Mouse (Mus musculus) ES-Bruce4 (cell line): ENCODE data around the gene Cpsf3. TPM values are rescaled to one million over a fixed set of nuclear protein-coding genes. Genes with fewer than 3 reads are reported as not detected.

Experiments used
- H3K27ac ChIP-seq: 2 replicates; pipeline ENCODE4 v1.5.1; 2012; ENCODE audit warnings: low read length, inconsistent platforms; ENCODE audit not compliant: insufficient read depth
- H3K27me3 ChIP-seq: 2 replicates; pipeline ENCODE4 v1.6.1; 2012; ENCODE audit warnings: mild to moderate bottlenecking, low read length, inconsistent platforms; ENCODE audit not compliant: control insufficient read depth, poor library complexity, insufficient read depth, severe bottlenecking
- H3K36me3 ChIP-seq: 2 replicates; pipeline ENCODE4 v1.6.1; 2012; ENCODE audit warnings: inconsistent platforms, mild to moderate bottlenecking, low read length, moderate library complexity; ENCODE audit not compliant: control insufficient read depth, poor library complexity, insufficient read depth, severe bottlenecking
- H3K4me1 ChIP-seq: one replicate; pipeline ENCODE4 v1.8.1; 2011; ENCODE audit warnings: low read length; ENCODE audit not compliant: control insufficient read depth, insufficient read depth
- H3K4me3 ChIP-seq: 2 replicates; pipeline ENCODE4 v1.5.1; 2011; ENCODE audit warnings: low read depth, mild to moderate bottlenecking, low read length
- H3K9ac ChIP-seq: 2 replicates; pipeline ENCODE4 v1.6.1; 2012; ENCODE audit warnings: low read depth, mild to moderate bottlenecking, inconsistent platforms; ENCODE audit not compliant: poor library complexity, severe bottlenecking
- H3K9me3 ChIP-seq: replicated peaks from 2 replicates; pipeline ENCODE4 v1.6.1; 2012; ENCODE audit warnings: mild to moderate bottlenecking, low read length, inconsistent platforms; ENCODE audit not compliant: control insufficient read depth, poor library complexity, insufficient read depth, severe bottlenecking
- CTCF ChIP-seq: IDR thresholded peaks from one replicate; pipeline ENCODE4 v1.8.1; 2011; ENCODE audit warnings: low read depth, low read length
- EP300 ChIP-seq: IDR thresholded peaks from 2 replicates; pipeline ENCODE4 v1.6.1; 2011; ENCODE audit warnings: low read depth, low read length; ENCODE audit not compliant: insufficient read depth
- POLR2A ChIP-seq: IDR thresholded peaks from one replicate; pipeline ENCODE4 v1.8.1; 2011; ENCODE audit warnings: low read length; ENCODE audit not compliant: insufficient read depth
- polyA plus RNA-seq: library from polyadenylated mRNA; stranded (reverse); fragments of >200 nt; gene quantifications from 2 replicates; pipeline ENCODE4 v1.2.4, GENCODE M21; 2011; ENCODE audit warnings: low read depth; ENCODE audit not compliant: missing spikeins, insufficient read depth, insufficient read length

Gene Cpsf3
- polyA plus RNA-seq, 1 experiment = 123 TPM

DNA sequence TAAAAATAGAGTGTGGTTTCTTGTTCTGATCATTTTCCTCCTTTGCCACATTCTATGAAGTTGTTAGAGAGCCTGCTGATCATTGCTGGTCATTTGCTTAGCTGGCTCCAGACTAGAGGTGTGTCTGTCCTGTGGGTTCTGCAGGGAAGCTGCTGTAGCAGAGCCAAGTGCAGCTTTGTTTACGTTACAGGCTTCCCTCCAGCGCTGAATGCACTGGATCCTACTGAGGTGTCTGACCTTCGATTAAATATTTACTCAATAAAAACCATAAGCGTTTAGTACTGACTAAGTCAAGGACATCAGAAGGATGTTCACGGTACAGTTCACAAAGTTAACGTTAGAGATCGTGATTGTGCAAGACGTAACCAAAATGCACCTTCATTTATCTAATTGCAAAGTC, 16.7 kb downstream of the Cpsf3 start:
- Histone ChIP-seq H3K4me3 (no peak overlapping the region), H3K27ac (no peak overlapping the region), H3K4me1 (no peaks in the 10 kb centered on the region), H3K36me3 (peaks cover 44% of the 10 kb centered on the region), H3K9me3 (no peaks in the 10 kb centered on the region), H3K9ac (no peak overlapping the region), H3K27me3 (no peaks in the 10 kb centered on the region)
- TF ChIP-seq CTCF (no peak), EP300 (no peak), POLR2A (no peak)

DNA sequence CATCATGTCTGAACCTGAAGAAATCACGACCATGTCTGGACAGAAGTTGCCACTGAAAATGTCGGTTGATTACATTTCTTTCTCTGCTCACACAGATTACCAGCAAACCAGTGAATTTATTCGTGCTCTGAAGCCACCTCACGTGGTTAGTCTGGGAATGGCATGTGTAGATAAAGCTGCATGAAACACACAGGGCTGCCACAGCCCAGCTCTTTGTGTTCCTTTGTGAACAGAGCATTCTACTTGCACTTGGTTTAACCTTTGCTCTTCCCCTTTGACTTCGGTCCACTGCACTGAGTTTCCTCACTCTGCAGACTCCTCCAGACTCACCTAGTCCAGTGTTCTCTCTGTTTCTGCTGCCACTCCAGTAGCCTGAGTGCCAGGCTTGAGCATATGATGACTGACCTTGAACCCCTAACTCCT, 17.2 kb downstream of the Cpsf3 start:
- Histone ChIP-seq H3K9me3 (no peaks in the 10 kb centered on the region), H3K4me3 (no peak overlapping the region), H3K27me3 (no peaks in the 10 kb centered on the region), H3K9ac (no peak overlapping the region), H3K4me1 (no peaks in the 10 kb centered on the region), H3K27ac (no peak overlapping the region), H3K36me3 (peaks cover 45% of the 10 kb centered on the region)
- TF ChIP-seq CTCF (no peak), EP300 (no peak), POLR2A (no peak)

DNA sequence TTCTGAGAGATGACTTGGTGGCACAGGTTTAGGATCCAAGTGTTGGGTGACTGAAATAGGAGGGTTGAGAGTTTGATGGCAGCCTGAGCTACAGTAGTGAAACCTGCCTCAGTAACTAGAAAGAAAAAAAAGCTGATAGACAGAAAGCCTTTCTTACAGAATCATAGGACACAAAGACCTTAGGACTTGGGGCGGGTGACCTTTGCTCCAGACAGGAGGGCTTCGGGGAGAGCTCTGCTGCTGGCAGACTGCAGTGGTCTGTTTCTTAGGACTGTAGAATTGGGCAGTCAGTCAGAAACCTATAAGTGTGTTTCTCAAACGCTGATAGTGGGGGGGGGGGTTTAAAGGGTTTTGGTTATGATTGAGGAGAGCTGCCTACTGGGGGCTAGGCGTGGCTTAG, 20.6 kb downstream of the Cpsf3 start:
- no peak overlapping the region for H3K4me3 ChIP-seq
- H3K27ac ChIP-seq = no peak overlapping the region
- no peaks in the 10 kb centered on the region for H3K4me1 ChIP-seq
- no peaks in the 10 kb centered on the region for H3K9me3 ChIP-seq
- H3K36me3 ChIP-seq = peaks cover 65% of the 10 kb centered on the region
- no peak for TF ChIP-seq EP300
- TF ChIP-seq POLR2A = no peak
- no peak for TF ChIP-seq CTCF
- no peaks in the 10 kb centered on the region for H3K27me3 ChIP-seq
- H3K9ac ChIP-seq = no peak overlapping the region

DNA sequence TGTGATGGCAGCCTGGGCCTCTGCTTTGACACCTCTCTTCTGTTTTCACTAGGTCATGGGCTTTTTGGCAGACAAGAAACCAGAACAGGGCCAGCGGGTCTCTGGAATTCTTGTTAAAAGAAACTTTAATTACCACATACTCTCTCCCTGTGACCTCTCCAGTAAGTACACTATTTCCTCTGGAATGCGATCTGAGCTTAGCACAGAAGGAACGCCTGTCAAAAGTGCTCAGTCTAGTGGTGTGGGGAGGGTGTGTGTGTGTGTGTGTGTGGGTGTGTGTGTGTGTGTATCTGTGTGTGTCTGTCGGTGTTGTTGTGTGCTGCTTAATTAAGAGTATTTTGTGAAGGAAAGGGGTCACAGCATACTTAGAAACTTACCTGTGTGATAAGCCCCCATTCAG, 21.5 kb downstream of the Cpsf3 start:
- no peak overlapping the region for H3K4me3 ChIP-seq
- TF ChIP-seq EP300 (no peak), POLR2A (no peak), CTCF (no peak)
- no peaks in the 10 kb centered on the region for H3K27me3 ChIP-seq
- H3K27ac ChIP-seq = no peak overlapping the region
- no peaks in the 10 kb centered on the region for H3K9me3 ChIP-seq
- peaks cover 59% of the 10 kb centered on the region for H3K36me3 ChIP-seq
- H3K9ac ChIP-seq = no peak overlapping the region
- H3K4me1 ChIP-seq = no peaks in the 10 kb centered on the region

DNA sequence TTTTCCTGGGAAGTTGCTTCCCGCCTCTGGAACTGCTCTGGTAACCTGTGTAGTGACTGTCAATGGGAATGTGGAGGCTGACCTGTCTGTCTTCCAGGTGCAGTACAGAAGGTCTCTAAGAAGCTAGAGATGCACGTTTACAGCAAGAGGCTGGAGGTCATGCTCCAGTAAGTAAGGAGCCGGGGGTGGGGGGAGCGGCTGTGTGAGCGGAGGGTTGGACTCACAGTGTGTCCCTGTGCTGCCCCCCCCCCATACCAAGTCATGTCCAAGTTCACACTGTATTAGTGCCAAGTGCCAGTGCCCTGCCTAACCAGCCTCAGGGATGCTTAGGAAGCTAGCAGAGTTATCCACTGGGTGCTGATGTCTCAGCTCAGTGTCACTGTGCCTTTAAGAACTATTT, 27.0 kb downstream of the Cpsf3 start:
- Histone ChIP-seq H3K4me1 (no peaks in the 10 kb centered on the region), H3K27me3 (no peaks in the 10 kb centered on the region), H3K36me3 (peaks cover 44% of the 10 kb centered on the region), H3K9me3 (no peaks in the 10 kb centered on the region), H3K4me3 (no peak overlapping the region), H3K9ac (no peak overlapping the region), H3K27ac (no peak overlapping the region)
- TF ChIP-seq POLR2A (no peak), CTCF (no peak), EP300 (no peak)

DNA sequence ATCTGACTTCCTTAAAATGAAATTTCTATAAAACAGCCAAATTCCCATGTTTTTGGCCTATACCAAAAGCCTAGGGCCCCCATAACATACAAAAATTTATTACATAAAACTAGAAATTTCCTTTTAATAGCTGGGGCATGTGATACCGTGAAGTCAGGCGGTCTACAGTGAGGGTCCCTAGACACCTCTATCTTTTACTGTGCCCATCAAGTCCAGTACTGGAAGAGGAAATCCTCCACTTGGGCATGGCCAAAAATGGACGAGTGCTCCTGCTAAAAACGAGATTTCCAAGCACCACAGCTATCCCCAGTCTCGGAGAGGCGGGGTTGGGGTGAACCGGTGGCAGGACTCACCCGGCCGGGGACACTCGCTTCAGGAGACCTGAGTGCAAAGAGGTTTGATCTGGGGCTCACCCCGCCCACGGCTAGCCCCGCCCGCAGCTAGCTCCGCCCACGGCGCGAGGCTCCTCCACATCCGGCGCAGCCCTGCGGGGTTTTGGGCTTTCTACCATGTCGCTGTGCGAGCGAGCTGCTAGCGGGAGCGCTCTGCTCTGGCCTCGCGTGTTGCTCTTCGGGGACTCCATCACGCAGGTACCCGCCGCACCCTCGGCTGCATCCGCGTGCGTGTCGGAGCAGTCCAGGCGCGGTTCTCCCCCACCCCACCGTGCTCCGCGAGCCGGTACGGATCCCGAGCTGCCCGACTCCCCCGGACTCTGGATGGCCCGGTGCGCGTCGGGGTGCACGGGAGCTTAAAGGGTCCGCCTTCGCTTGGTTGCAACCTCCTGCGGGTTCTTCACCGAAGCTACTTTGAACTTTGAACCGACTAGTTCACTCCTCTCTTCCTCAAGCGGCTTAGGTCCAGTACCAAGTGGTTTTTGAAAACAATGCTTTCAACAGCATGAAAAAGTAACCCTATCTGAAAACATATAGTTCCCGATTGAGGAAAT, 31.0 kb downstream of the Cpsf3 start, which contains the start of gene Iah1:
Iah1 (plus strand) TSS at position 467 of the 946 bp plus-strand sequence.
- Histone ChIP-seq H3K9ac (peak within 1 kb of the TSS; percentile 55), H3K4me1 (no peaks in the 10 kb centered on the region), H3K27me3 (no peaks in the 10 kb centered on the region), H3K4me3 (peak within 1 kb of the TSS; percentile 67), H3K36me3 (peaks cover 16% of the 10 kb centered on the region), H3K27ac (no peak within 1 kb of the TSS), H3K9me3 (no peaks in the 10 kb centered on the region)
- no peak for TF ChIP-seq CTCF
- peak; percentile 90 for TF ChIP-seq POLR2A
